Mouse (Mus musculus): ENCODE results near the gene Umad1. TPM values are rescaled to one million over a fixed set of nuclear protein-coding genes. Genes with fewer than 3 reads are reported as not detected.

Gene Umad1
- polyA plus RNA-seq, 1 experiment from 2014 or later, result 30.0 TPM

DNA sequence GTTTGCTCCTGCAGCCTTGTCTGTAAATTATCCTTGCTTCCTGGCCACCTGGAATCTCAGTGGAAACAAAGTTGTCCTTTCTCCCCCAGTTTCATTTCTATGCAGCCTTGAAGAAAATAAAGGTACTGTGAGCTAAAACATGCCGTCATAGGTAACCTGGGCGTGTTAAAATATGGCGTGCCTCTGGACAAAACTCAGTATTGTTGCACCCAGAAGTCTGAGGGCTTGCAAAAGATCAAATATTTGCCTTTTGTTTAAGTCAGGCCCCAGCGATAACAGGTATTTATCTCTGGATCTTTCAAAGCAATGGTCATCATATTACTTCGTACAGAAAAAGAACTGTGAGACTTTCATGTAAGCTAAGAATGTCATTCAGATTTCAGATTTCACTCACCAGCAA, 206.9 kb downstream of the Umad1 start:
- H3K9ac ChIP-seq (ENCODE audit: low read length), result no peak overlapping the region
- no peaks in the 10 kb centered on the region for H3K4me1 ChIP-seq (ENCODE audit: control insufficient read depth, insufficient read depth, low read length)
- no peak overlapping the region for H3K4me3 ChIP-seq (replicated peaks; ENCODE audit: low read length)
- ATAC-seq (ENCODE audit: insufficient read depth, low FRiP score), result no peak
- no peaks in the 10 kb centered on the region for H3K36me3 ChIP-seq (ENCODE audit: control insufficient read depth, insufficient read depth, low read length)
- WGBS, result 57% methylated on average over 5 of the region's 5 CpGs
- H3K27ac ChIP-seq (ENCODE audit: low read length), result no peak overlapping the region
- no peaks in the 10 kb centered on the region for H3K27me3 ChIP-seq (ENCODE audit: control insufficient read depth, insufficient read depth, low read length)
- H3K9me3 ChIP-seq (replicated peaks; ENCODE audit: control insufficient read depth, low read length), result no peaks in the 10 kb centered on the region
- no peak overlapping the region for H3K4me2 ChIP-seq (ENCODE audit: low read depth, low read length)

DNA sequence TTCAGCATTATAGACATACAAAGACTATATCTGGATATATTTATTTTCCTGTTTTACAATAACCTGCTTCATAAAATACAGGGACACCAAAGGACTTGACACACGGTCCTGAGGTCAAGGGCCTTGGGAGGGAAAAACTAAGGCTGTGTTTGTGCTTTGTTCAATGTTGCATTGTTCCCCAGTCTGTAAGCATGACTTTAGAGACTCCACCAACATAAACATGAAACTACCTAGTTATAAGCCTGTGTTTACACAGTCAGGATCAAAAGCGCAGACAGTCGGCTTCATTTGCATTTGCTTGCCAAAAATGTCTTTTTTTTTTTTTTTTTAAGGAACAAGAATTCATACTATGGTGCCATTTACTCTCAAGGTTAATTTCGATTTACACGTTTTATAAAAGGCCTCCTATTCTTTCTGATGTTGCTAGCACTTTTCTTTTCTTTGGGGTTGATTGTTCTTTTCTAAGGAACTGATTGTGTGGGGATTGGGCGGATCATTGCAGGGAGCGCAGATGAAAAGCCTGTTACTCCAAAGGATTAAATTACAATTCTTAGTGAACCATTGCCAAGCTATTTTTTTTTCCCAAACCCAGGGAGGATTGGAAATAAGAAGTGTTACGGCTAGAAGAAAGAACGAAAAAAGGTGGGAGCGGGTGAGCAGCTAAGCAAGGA, 208.7 kb downstream of the Umad1 start:
- no peak for ATAC-seq (ENCODE audit: insufficient read depth, low FRiP score)
- Histone ChIP-seq H3K4me2 (ENCODE audit: low read depth, low read length) (no peak overlapping the region), H3K9ac (ENCODE audit: low read length) (no peak overlapping the region), H3K4me1 (ENCODE audit: control insufficient read depth, insufficient read depth, low read length) (0 out of 2 replicates have a peak, but pooled peaks cover 2% of the 10 kb centered on the region), H3K4me3 (replicated peaks; ENCODE audit: low read length) (no peak overlapping the region), H3K27me3 (ENCODE audit: control insufficient read depth, insufficient read depth, low read length) (no peaks in the 10 kb centered on the region), H3K9me3 (replicated peaks; ENCODE audit: control insufficient read depth, low read length) (no peaks in the 10 kb centered on the region), H3K27ac (ENCODE audit: low read length) (no peak overlapping the region), H3K36me3 (ENCODE audit: control insufficient read depth, insufficient read depth, low read length) (no peaks in the 10 kb centered on the region)
- WGBS, result 69% methylated on average over 10 of the region's 10 CpGs

DNA sequence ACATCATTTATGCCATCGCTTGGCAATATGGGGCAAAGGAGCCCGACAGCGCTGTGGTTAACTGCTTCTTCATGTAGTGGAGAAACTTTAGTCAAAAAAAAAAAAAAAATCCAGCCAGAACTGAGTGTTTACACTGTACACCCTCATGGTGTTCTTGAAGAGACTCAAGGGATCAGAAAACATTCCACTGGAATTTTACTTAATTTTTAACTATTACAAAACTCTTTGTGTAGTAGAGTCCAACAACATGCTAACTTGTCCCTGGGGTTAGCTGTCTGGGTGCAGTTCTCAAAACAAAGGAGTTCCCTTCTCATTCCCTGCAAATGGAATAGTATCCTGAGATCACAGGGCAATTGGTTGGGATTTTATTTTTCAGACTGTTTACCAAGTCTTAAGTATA, 210.8 kb downstream of the Umad1 start:
- Histone ChIP-seq H3K4me2 (ENCODE audit: low read depth, low read length) (no peak overlapping the region), H3K9me3 (replicated peaks; ENCODE audit: control insufficient read depth, low read length) (no peaks in the 10 kb centered on the region), H3K27ac (ENCODE audit: low read length) (no peak overlapping the region), H3K36me3 (ENCODE audit: control insufficient read depth, insufficient read depth, low read length) (no peaks in the 10 kb centered on the region), H3K27me3 (ENCODE audit: control insufficient read depth, insufficient read depth, low read length) (no peaks in the 10 kb centered on the region), H3K4me3 (replicated peaks; ENCODE audit: low read length) (no peak overlapping the region), H3K9ac (ENCODE audit: low read length) (no peak overlapping the region), H3K4me1 (ENCODE audit: control insufficient read depth, insufficient read depth, low read length) (peaks cover 6% of the 10 kb centered on the region; the same call in 1 of the 2 replicates)
- WGBS, result 83% methylated on average over 3 of the region's 3 CpGs
- no peak for ATAC-seq (ENCODE audit: insufficient read depth, low FRiP score)

DNA sequence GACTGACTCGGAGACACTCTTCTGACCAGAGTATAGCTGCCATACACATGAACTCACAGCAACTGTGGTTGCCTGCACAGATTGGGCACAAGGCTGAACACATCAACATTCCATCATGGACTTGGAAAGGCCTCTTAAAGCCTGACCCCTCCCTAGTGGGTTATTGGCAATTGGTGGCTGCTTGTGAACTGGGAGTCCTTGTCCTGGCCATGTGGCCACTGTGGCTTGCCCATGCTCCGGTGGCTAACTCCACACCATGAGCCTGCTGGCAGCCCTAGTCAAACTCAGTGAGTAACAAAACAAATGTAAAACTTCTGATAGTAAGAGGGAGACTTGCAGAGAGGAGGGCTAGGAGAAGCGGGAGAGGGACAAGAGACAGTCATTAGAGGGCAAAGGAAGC, 213.0 kb downstream of the Umad1 start:
- Histone ChIP-seq H3K4me3 (replicated peaks; ENCODE audit: low read length) (no peak overlapping the region), H3K36me3 (ENCODE audit: control insufficient read depth, insufficient read depth, low read length) (no peaks in the 10 kb centered on the region), H3K27me3 (ENCODE audit: control insufficient read depth, insufficient read depth, low read length) (no peaks in the 10 kb centered on the region), H3K9ac (ENCODE audit: low read length) (no peak overlapping the region), H3K9me3 (replicated peaks; ENCODE audit: control insufficient read depth, low read length) (no peaks in the 10 kb centered on the region), H3K4me1 (ENCODE audit: control insufficient read depth, insufficient read depth, low read length) (peaks cover 6% of the 10 kb centered on the region; the same call in 1 of the 2 replicates), H3K4me2 (ENCODE audit: low read depth, low read length) (no peak overlapping the region), H3K27ac (ENCODE audit: low read length) (no peak overlapping the region)
- 79% methylated on average over 3 of the region's 3 CpGs for WGBS
- no peak for ATAC-seq (ENCODE audit: insufficient read depth, low FRiP score)

DNA sequence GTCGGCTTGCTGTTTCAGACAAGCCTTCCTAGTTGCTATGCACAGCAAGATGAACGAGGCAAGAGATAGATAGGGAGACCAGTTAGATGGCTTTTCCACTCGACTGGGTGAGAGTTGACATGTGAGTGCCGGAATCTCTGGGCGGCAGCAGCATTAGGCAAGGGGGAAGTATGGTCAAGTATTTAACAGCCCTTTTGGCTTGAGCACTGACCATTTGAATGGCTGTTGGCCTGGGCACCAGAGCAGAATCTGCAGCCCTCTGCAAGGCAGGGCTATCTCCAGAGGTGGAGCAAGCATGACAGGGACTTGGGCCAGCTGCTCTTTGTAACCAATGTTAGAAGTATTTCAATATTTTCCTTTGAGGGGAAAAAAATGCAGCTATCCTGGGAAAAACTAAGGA, 213.8 kb downstream of the Umad1 start:
- ATAC-seq (ENCODE audit: insufficient read depth, low FRiP score), result no peak

DNA sequence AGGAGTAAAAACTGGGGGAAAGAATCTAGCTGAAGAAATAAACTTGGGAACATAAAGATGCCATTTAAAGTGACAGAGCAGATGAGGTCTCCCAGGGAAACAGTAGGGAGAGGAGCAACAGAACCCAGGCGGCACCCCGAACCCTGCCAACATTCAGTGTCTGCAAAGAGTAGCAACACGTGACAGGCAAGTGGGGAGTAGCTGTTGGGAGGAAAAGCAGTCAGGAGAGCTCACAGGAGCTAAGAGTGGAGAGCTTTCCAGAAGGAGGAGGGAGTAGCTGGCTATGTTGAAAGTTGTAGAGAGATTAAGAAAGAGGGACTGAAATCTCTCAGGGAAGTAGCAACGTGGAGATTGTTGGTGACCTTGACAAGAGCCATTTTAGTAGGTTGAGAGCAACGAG, 214.4 kb downstream of the Umad1 start:
- H3K9me3 ChIP-seq (replicated peaks; ENCODE audit: control insufficient read depth, low read length), result no peaks in the 10 kb centered on the region
- no peak overlapping the region for H3K4me3 ChIP-seq (replicated peaks; ENCODE audit: low read length)
- H3K27me3 ChIP-seq (ENCODE audit: control insufficient read depth, insufficient read depth, low read length), result no peaks in the 10 kb centered on the region
- no peaks in the 10 kb centered on the region for H3K36me3 ChIP-seq (ENCODE audit: control insufficient read depth, insufficient read depth, low read length)
- H3K4me1 ChIP-seq (ENCODE audit: control insufficient read depth, insufficient read depth, low read length), result peaks cover 6% of the 10 kb centered on the region; the same call in 1 of the 2 replicates
- 44% methylated on average over 5 of the region's 5 CpGs for WGBS
- H3K27ac ChIP-seq (ENCODE audit: low read length), result no peak overlapping the region
- ATAC-seq (ENCODE audit: insufficient read depth, low FRiP score), result no peak
- no peak overlapping the region for H3K9ac ChIP-seq (ENCODE audit: low read length)
- H3K4me2 ChIP-seq (ENCODE audit: low read depth, low read length), result no peak overlapping the region

More for the DNA sequence above, 213.8 kb downstream of the Umad1 start:
- Histone ChIP-seq H3K27me3 (ENCODE audit: control insufficient read depth, insufficient read depth, low read length) (no peaks in the 10 kb centered on the region), H3K9ac (ENCODE audit: low read length) (no peak overlapping the region), H3K36me3 (ENCODE audit: control insufficient read depth, insufficient read depth, low read length) (no peaks in the 10 kb centered on the region), H3K9me3 (replicated peaks; ENCODE audit: control insufficient read depth, low read length) (no peaks in the 10 kb centered on the region), H3K4me3 (replicated peaks; ENCODE audit: low read length) (no peak overlapping the region), H3K4me2 (ENCODE audit: low read depth, low read length) (no peak overlapping the region), H3K27ac (ENCODE audit: low read length) (peak overlapping the region; percentile 17), H3K4me1 (ENCODE audit: control insufficient read depth, insufficient read depth, low read length) (peaks cover 6% of the 10 kb centered on the region; the same call in 1 of the 2 replicates)
- 39% methylated on average over 5 of the region's 5 CpGs for WGBS

DNA sequence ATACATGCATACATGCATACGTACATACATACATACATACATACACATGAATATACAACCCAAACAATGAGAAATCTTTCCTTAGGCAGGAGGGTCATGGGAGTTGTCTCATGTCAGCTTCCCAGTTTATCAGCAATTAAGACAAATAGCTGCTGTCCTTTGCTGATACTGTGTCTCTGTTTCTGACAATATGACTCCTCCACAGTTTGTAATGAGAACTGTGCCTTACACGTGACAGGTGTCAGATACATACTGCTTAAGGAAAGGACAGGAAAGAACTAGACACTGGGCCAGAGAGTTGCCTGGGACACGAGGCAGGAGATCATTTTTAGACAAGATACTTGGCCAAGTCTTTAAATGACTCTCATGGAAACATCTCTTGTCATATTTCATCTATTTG, 215.2 kb downstream of the Umad1 start:
- no peak for ATAC-seq (ENCODE audit: insufficient read depth, low FRiP score)
- no peak overlapping the region for H3K27ac ChIP-seq (ENCODE audit: low read length)
- peaks cover 6% of the 10 kb centered on the region; the same call in 1 of the 2 replicates for H3K4me1 ChIP-seq (ENCODE audit: control insufficient read depth, insufficient read depth, low read length)
- 64% methylated on average over 3 of the region's 3 CpGs for WGBS
- H3K9me3 ChIP-seq (replicated peaks; ENCODE audit: control insufficient read depth, low read length), result no peaks in the 10 kb centered on the region
- H3K27me3 ChIP-seq (ENCODE audit: control insufficient read depth, insufficient read depth, low read length), result no peaks in the 10 kb centered on the region
- H3K4me3 ChIP-seq (replicated peaks; ENCODE audit: low read length), result no peak overlapping the region
- no peak overlapping the region for H3K4me2 ChIP-seq (ENCODE audit: low read depth, low read length)
- H3K36me3 ChIP-seq (ENCODE audit: control insufficient read depth, insufficient read depth, low read length), result no peaks in the 10 kb centered on the region
- no peak overlapping the region for H3K9ac ChIP-seq (ENCODE audit: low read length)

DNA sequence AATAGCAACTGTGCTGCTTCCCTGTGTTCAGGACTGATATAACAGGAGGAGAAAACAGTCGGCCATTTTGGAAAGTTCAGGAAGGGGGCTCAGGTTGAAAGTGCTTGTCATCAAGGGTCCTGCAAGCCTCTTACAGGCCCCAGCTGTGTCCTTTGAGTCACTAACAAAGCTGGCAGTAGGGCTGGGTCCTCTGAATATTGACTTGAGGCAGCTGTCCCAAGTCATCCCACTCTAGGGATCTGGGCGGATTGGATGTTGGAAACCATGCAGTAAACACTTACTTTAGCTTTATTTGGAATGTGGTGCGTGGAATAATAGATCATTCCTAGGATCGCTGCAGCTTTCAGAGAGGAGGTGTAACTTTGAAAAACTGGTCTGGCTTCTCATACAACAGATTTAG, 215.7 kb downstream of the Umad1 start:
- no peak overlapping the region for H3K4me2 ChIP-seq (ENCODE audit: low read depth, low read length)
- H3K4me1 ChIP-seq (ENCODE audit: control insufficient read depth, insufficient read depth, low read length), result peaks cover 6% of the 10 kb centered on the region; the same call in 1 of the 2 replicates
- no peak overlapping the region for H3K27ac ChIP-seq (ENCODE audit: low read length)
- no peaks in the 10 kb centered on the region for H3K36me3 ChIP-seq (ENCODE audit: control insufficient read depth, insufficient read depth, low read length)
- no peaks in the 10 kb centered on the region for H3K27me3 ChIP-seq (ENCODE audit: control insufficient read depth, insufficient read depth, low read length)
- WGBS, result 45% methylated on average over 4 of the region's 4 CpGs
- no peak overlapping the region for H3K4me3 ChIP-seq (replicated peaks; ENCODE audit: low read length)
- H3K9ac ChIP-seq (ENCODE audit: low read length), result no peak overlapping the region
- no peaks in the 10 kb centered on the region for H3K9me3 ChIP-seq (replicated peaks; ENCODE audit: control insufficient read depth, low read length)
- ATAC-seq (ENCODE audit: insufficient read depth, low FRiP score), result peak; percentile 56; the same call in 1 of the 2 replicates

DNA sequence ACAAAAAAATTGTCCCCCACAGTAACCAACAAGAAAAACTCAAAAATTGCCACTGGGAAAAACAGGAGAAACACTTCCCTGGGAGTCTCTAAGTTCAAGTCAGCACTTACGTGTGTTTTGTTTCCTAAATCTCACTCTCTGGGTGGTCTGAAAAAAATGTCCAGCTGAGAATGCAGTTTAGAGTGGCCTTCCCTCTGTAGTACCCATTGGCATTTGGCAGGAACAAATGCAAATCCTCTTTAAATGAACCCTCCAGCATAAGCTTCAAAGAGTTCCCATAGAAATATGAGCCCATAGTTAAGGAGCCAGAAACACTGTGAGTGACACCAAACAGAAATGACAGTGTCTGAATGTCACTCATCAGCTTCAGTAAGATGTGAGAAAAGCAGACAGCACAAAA, 220.1 kb downstream of the Umad1 start:
- Histone ChIP-seq H3K27ac (ENCODE audit: low read length) (no peak overlapping the region), H3K4me3 (replicated peaks; ENCODE audit: low read length) (no peak overlapping the region), H3K9ac (ENCODE audit: low read length) (no peak overlapping the region), H3K4me2 (ENCODE audit: low read depth, low read length) (no peak overlapping the region), H3K9me3 (replicated peaks; ENCODE audit: control insufficient read depth, low read length) (no peaks in the 10 kb centered on the region), H3K36me3 (ENCODE audit: control insufficient read depth, insufficient read depth, low read length) (no peaks in the 10 kb centered on the region), H3K4me1 (ENCODE audit: control insufficient read depth, insufficient read depth, low read length) (no peaks in the 10 kb centered on the region), H3K27me3 (ENCODE audit: control insufficient read depth, insufficient read depth, low read length) (no peaks in the 10 kb centered on the region)
- ATAC-seq (ENCODE audit: insufficient read depth, low FRiP score), result no peak
- 43% methylated on average over 1 of the region's 1 CpGs for WGBS

All from stomach, embryonic 16.5 days (tissue).